Mouse (Mus musculus) ES-E14 (cell line): ENCODE data around the gene Npas3. TPM values are rescaled to one million over a fixed set of nuclear protein-coding genes. Genes with fewer than 3 reads are reported as not detected.

Experiments
- DNase-seq: peaks from one replicate; pipeline ENCODE4 v3.0.0-alpha.2; 2013; ENCODE audit warnings: low read depth, low spot score
- H3K27ac ChIP-seq: 2 replicates; pipeline ENCODE4 v1.5.1; 2012; ENCODE audit warnings: low read depth, mild to moderate bottlenecking, low read length, moderate library complexity, mixed read lengths; ENCODE audit not compliant: poor library complexity, insufficient read depth, severe bottlenecking
- H3K36me3 ChIP-seq: 2 replicates; pipeline ENCODE4 v1.6.1; 2012; ENCODE audit warnings: mild to moderate bottlenecking, low read length, moderate library complexity, mixed read lengths; ENCODE audit not compliant: control insufficient read depth, poor library complexity, insufficient read depth, severe bottlenecking
- H3K4me1 ChIP-seq, 2 experiments: fragments of 150-350 bp in 1 of 2; sonication (generic) in 1 of 2; 2 replicates each; pipeline ENCODE4 v1.6.1; 2012; ENCODE audit warnings: low read length in 2 of 2, mild to moderate bottlenecking in 1 of 2, mixed read lengths in 1 of 2; ENCODE audit not compliant: control insufficient read depth in 2 of 2, insufficient read depth in 2 of 2, poor library complexity in 1 of 2
- H3K4me3 ChIP-seq, 2 experiments: fragments of 150-350 bp in 1 of 2; sonication (generic) in 1 of 2; 2 replicates each; pipeline ENCODE4 v1.5.1; 2012; ENCODE audit warnings: low read length in 2 of 2, low read depth in 1 of 2, mild to moderate bottlenecking in 1 of 2, mixed read lengths in 1 of 2; ENCODE audit not compliant: insufficient read depth in 1 of 2, poor library complexity in 1 of 2, severe bottlenecking in 1 of 2
- H3K9ac ChIP-seq: 2 replicates; pipeline ENCODE4 v1.6.1; 2012; ENCODE audit warnings: low read depth, mild to moderate bottlenecking, low read length, mixed read lengths; ENCODE audit not compliant: poor library complexity, insufficient read depth, severe bottlenecking
- H3K9me3 ChIP-seq: fragments of 150-350 bp; sonication (generic); 2 replicates; pipeline ENCODE4 v1.6.1; 2012; ENCODE audit warnings: low read depth, mild to moderate bottlenecking, low read length; ENCODE audit not compliant: control insufficient read depth, insufficient read depth
- CHD2 ChIP-seq: IDR thresholded peaks from 2 replicates; pipeline ENCODE4 v1.6.1; 2014; ENCODE audit warnings: mild to moderate bottlenecking, low read depth, low read length, inconsistent platforms
- HCFC1 ChIP-seq: IDR thresholded peaks from 2 replicates; pipeline ENCODE4 v1.6.1; 2012; ENCODE audit warnings: low read length, inconsistent platforms, borderline replicate concordance; ENCODE audit not compliant: insufficient read depth
- MAFK ChIP-seq: IDR thresholded peaks from 2 replicates; pipeline ENCODE4 v1.6.1; 2014; ENCODE audit warnings: mild to moderate bottlenecking, low read depth, low read length, inconsistent platforms; ENCODE audit not compliant: insufficient read depth
- ZC3H11A ChIP-seq: IDR thresholded peaks from 2 replicates; pipeline ENCODE4 v1.6.1; 2012; ENCODE audit warnings: low read depth, mild to moderate bottlenecking, inconsistent platforms, low read length, borderline replicate concordance
- ZNF384 ChIP-seq: IDR thresholded peaks from 2 replicates; pipeline ENCODE4 v1.6.1; 2012; ENCODE audit warnings: low read depth, low read length, inconsistent platforms
- in situ Hi-C, 2 experiments: fragments of 600-800 bp; cut with MboI; formaldehyde crosslinking; loops; one replicate each; pipeline ENCODE4 v1.15.1; 2025; ENCODE audit warnings: low sequenced_read_pairs in 2 of 2, inconsistent platforms in 1 of 2; ENCODE audit not compliant: unreplicated experiment in 2 of 2
- total RNA-seq: library from RNA; depleted of rRNA; stranded (reverse); fragments of 300-350 nt; gene quantifications from 2 replicates; pipeline ENCODE4 v1.2.3, GENCODE M21; 2012

The Npas3 gene
- total RNA-seq, 1 experiment, result 1.2 TPM

GRCm38 (mm10) chr12:53722156-53722555 is 473.7 kb downstream of the Npas3 start:
- no peaks in the 10 kb centered on the region for H3K9me3 ChIP-seq

GRCm38 (mm10) chr12:53722718-53723698 is 474.5 kb downstream of the Npas3 start:
- Histone ChIP-seq H3K9me3 (no peaks in the 10 kb centered on the region), H3K4me1 (no peaks in the 10 kb centered on the region), H3K36me3 (no peaks in the 10 kb centered on the region), H3K4me3 (no peak overlapping the region), H3K27ac (no peak overlapping the region), H3K9ac (no peak overlapping the region)
- in situ Hi-C loops, result no loop called here
- TF ChIP-seq ZC3H11A (no peak), HCFC1 (no peak), MAFK (0 out of 2 replicates have a peak, but pooled peaks have one; percentile 26), CHD2 (no peak)
- no peak for DNase-seq

More at GRCm38 (mm10) chr12:53722156-53722555, 473.7 kb downstream of the Npas3 start:
- in situ Hi-C loops, result no loop called here
- no peak for DNase-seq
- no peak overlapping the region for H3K9ac ChIP-seq
- H3K27ac ChIP-seq, result no peak overlapping the region
- no peak overlapping the region for H3K4me3 ChIP-seq
- no peak for TF ChIP-seq CHD2
- TF ChIP-seq HCFC1, result no peak
- no peak for TF ChIP-seq ZNF384
- TF ChIP-seq MAFK, result no peak
- no peak for TF ChIP-seq ZC3H11A
- H3K4me1 ChIP-seq, result no peaks in the 10 kb centered on the region
- H3K36me3 ChIP-seq, result no peaks in the 10 kb centered on the region

GRCm38 (mm10) chr12:53729275-53729674 is 480.8 kb downstream of the Npas3 start:
- H3K27ac ChIP-seq, result no peak overlapping the region
- no peaks in the 10 kb centered on the region for H3K9me3 ChIP-seq
- no peak for DNase-seq
- H3K36me3 ChIP-seq, result no peaks in the 10 kb centered on the region
- no peak overlapping the region for H3K4me3 ChIP-seq
- in situ Hi-C loops, result no loop called here
- no peaks in the 10 kb centered on the region for H3K4me1 ChIP-seq
- no peak for TF ChIP-seq HCFC1
- TF ChIP-seq MAFK, result no peak
- no peak for TF ChIP-seq ZNF384
- TF ChIP-seq ZC3H11A, result no peak
- no peak for TF ChIP-seq CHD2
- H3K9ac ChIP-seq, result no peak overlapping the region

GRCm38 (mm10) chr12:53738549-53739292 is 490.2 kb downstream of the Npas3 start:
- Histone ChIP-seq H3K4me3 (no peak overlapping the region), H3K9ac (no peak overlapping the region), H3K36me3 (no peaks in the 10 kb centered on the region), H3K27ac (no peak overlapping the region), H3K4me1 (no peaks in the 10 kb centered on the region), H3K9me3 (no peaks in the 10 kb centered on the region)
- TF ChIP-seq CHD2 (no peak), MAFK (no peak), ZNF384 (no peak), HCFC1 (no peak)
- DNase-seq, result no peak
- in situ Hi-C loops, result no loop called here
